In genomic region chrX:143501776-143502365, GRCm38 (mm10) we compare ENCODE assay signal across 31 mouse cellular contexts. TPM values are rescaled to one million over a fixed set of nuclear protein-coding genes. Genes with fewer than 3 reads are reported as not detected.
A peak's percentile ranks its signal among the peaks of the same experiment; 100 is the strongest.
DNase-seq lines count a peak whose midpoint lies in the region; ATAC-seq and TF ChIP-seq lines count a peak whose summit lies in the region.
"Had no signal": no experiment of that assay in that cellular context is flagged by ENCODE, and none has a peak within 500 bp of the region (broad histone marks: within the 10 kb centered on the region; RNA-seq: fewer than 3 reads in every experiment).

No protein-coding gene starts in this region.

- H3K27ac ChIP-seq in embryonic facial prominence, embryonic 13.5 days, result peak overlapping the region; percentile 57; the same call in 1 of the 2 replicates
- no peak overlapping the region for H3K27ac ChIP-seq in embryonic facial prominence, embryonic 10.5 days (replicated peaks)
- H3K27ac ChIP-seq in liver, adult 2 months (replicated peaks; ENCODE audit: insufficient read depth, low read depth, low read length), result no peak overlapping the region
- H3K27ac ChIP-seq in liver, postnatal 0 days (ENCODE audit: low read depth), result no peak overlapping the region
- peak overlapping the region; percentile 88 for H3K27ac ChIP-seq in embryonic fibroblast, embryonic 13.5 days (ENCODE audit: insufficient read depth, low read length)
- H3K27ac ChIP-seq: forebrain, embryonic 13.5 days; gastrocnemius, adult 2 months; hindbrain, embryonic 10.5 days; intestine, embryonic 15.5 days; layer of hippocampus, adult 2 months; limb, embryonic 12.5 days; liver, embryonic 12.5 days; lung, embryonic 15.5 days; midbrain, embryonic 13.5 days; neural tube, embryonic 12.5 days had no signal

- no peak overlapping the region for H3ac ChIP-seq in C2C12 (ENCODE audit: control insufficient read depth, insufficient read length, low read depth)

- peaks cover 12% of the 10 kb centered on the region; the same call in 1 of the 2 replicates for H3K27me3 ChIP-seq in embryonic facial prominence, embryonic 13.5 days
- peaks cover 66% of the 10 kb centered on the region for H3K27me3 ChIP-seq in embryonic facial prominence, embryonic 10.5 days (replicated peaks; ENCODE audit: low read depth, poor library complexity, severe bottlenecking)
- no peaks in the 10 kb centered on the region for H3K27me3 ChIP-seq in liver, adult 2 months (ENCODE audit: control insufficient read depth, insufficient read depth, low read length)
- no peaks in the 10 kb centered on the region for H3K27me3 ChIP-seq in liver, postnatal 0 days (ENCODE audit: insufficient read depth, low read length)
- H3K27me3 ChIP-seq in C2C12 (ENCODE audit: control insufficient read depth, insufficient read depth, insufficient read length), result no peaks in the 10 kb centered on the region
- H3K27me3 ChIP-seq: forebrain, embryonic 13.5 days; intestine, embryonic 15.5 days; liver, embryonic 12.5 days; neural tube, embryonic 12.5 days had no signal

- DNase-seq in embryonic facial prominence, embryonic 10.5 days (ENCODE audit: low spot score), result no peak
- peak; percentile 21 for DNase-seq in liver, adult 2 months (ENCODE audit: extremely low read depth, low read depth, low spot score)
- DNase-seq in liver, postnatal 0 days, result no peak
- DNase-seq in left cerebral cortex, adult 8-10 months (ENCODE audit: low spot score in 2 of 2), result no peak
- no peak for DNase-seq in spleen, postnatal 10 days (ENCODE audit: low spot score in 2 of 2)
- DNase-seq: adrenal gland, postnatal 10 days; cerebellum, adult 8-10 months; cerebellum, postnatal 36 days; gastrocnemius, adult 2 months; kidney, adult 8-10 months; kidney, postnatal 25 days; retina, postnatal 1 day; thymus, postnatal 14 days had no signal

- 55% methylated on average over 5 of the region's 5 CpGs for WGBS in embryonic facial prominence, embryonic 13.5 days
- 72% methylated on average over 5 of the region's 5 CpGs for WGBS in embryonic facial prominence, embryonic 10.5 days
- 21% methylated on average over 5 of the region's 5 CpGs for WGBS in liver, adult 2 months
- WGBS in liver, postnatal 0 days (ENCODE audit: insufficient replicate concordance), result 68% methylated on average over 5 of the region's 5 CpGs

- no peak for ATAC-seq in embryonic facial prominence, embryonic 13.5 days (ENCODE audit: insufficient number of reproducible peaks, insufficient read depth, low FRiP score, low TSS enrichment, low read depth)
- ATAC-seq in liver, postnatal 0 days, result no peak
- ATAC-seq: activated CD4-positive, CD25-positive, alpha-beta regulatory T cell, adult 4 months; forebrain, embryonic 13.5 days; hindbrain, embryonic 16.5 days; intestine, embryonic 15.5 days; liver, embryonic 12.5 days; midbrain, embryonic 13.5 days had no signal

- no peaks in the 10 kb centered on the region for H3K9me3 ChIP-seq in embryonic facial prominence, embryonic 13.5 days
- H3K9me3 ChIP-seq in embryonic facial prominence, embryonic 10.5 days, result no peaks in the 10 kb centered on the region
- H3K9me3 ChIP-seq in liver, postnatal 0 days (ENCODE audit: low read length), result no peaks in the 10 kb centered on the region
- H3K9me3 ChIP-seq: forebrain, embryonic 13.5 days; G1E; hindbrain, embryonic 10.5 days; intestine, embryonic 15.5 days; limb, embryonic 12.5 days; liver, embryonic 12.5 days; lung, embryonic 15.5 days; megakaryocyte, embryonic 14.5 days; midbrain, embryonic 13.5 days; neural tube, embryonic 12.5 days had no signal

- TF ChIP-seq POLR2A in liver, adult 2 months (IDR thresholded peaks at IDR 0.05; ENCODE audit: extremely low read depth, insufficient read depth, low read length), result no peak
- no peak for TF ChIP-seq POLR2A in embryonic fibroblast, embryonic 13.5 days (IDR thresholded peaks at IDR 0.05; ENCODE audit: low read depth, low read length)

- H3K9ac ChIP-seq in embryonic facial prominence, embryonic 13.5 days, result no peak overlapping the region
- no peak overlapping the region for H3K9ac ChIP-seq in liver, adult 2 months (ENCODE audit: low read depth, low read length)
- H3K9ac ChIP-seq in liver, postnatal 0 days (replicated peaks), result no peak overlapping the region
- H3K9ac ChIP-seq: forebrain, embryonic 13.5 days; intestine, embryonic 15.5 days; limb, embryonic 12.5 days; liver, embryonic 12.5 days; lung, embryonic 15.5 days; midbrain, embryonic 13.5 days; neural tube, embryonic 12.5 days had no signal

- H3K79me2 ChIP-seq in liver, adult 2 months (ENCODE audit: control insufficient read depth, insufficient read depth, low read length), result no peaks in the 10 kb centered on the region
- no peaks in the 10 kb centered on the region for H3K79me2 ChIP-seq in C2C12 (ENCODE audit: control insufficient read depth, insufficient read depth)

- H3K4me1 ChIP-seq in embryonic facial prominence, embryonic 13.5 days, result no peaks in the 10 kb centered on the region
- no peaks in the 10 kb centered on the region for H3K4me1 ChIP-seq in embryonic facial prominence, embryonic 10.5 days
- no peaks in the 10 kb centered on the region for H3K4me1 ChIP-seq in liver, adult 2 months (ENCODE audit: control insufficient read depth, insufficient read depth, low read length)
- H3K4me1 ChIP-seq in liver, postnatal 0 days (ENCODE audit: insufficient read depth), result no peaks in the 10 kb centered on the region
- peaks cover 5% of the 10 kb centered on the region for H3K4me1 ChIP-seq in embryonic fibroblast, embryonic 13.5 days (ENCODE audit: control insufficient read depth, insufficient read depth, low read length)
- H3K4me1 ChIP-seq: forebrain, embryonic 13.5 days; hindbrain, embryonic 10.5 days; intestine, embryonic 15.5 days; limb, embryonic 12.5 days; liver, embryonic 12.5 days; lung, embryonic 15.5 days; megakaryocyte, embryonic 14.5 days; midbrain, embryonic 13.5 days; neural tube, embryonic 12.5 days had no signal

- TF ChIP-seq EP300 in liver, postnatal 0 days (IDR thresholded peaks at IDR 0.05; ENCODE audit: low read depth), result no peak

- no peak overlapping the region for H3K4me2 ChIP-seq in embryonic facial prominence, embryonic 13.5 days
- no peak overlapping the region for H3K4me2 ChIP-seq in liver, postnatal 0 days (ENCODE audit: low read depth, low read length)
- H3K4me2 ChIP-seq: forebrain, embryonic 13.5 days; heart, embryonic 11.5 days; intestine, embryonic 15.5 days; limb, embryonic 12.5 days; liver, embryonic 12.5 days; lung, embryonic 15.5 days; midbrain, embryonic 13.5 days; neural tube, embryonic 12.5 days had no signal

- H3K36me3 ChIP-seq in embryonic facial prominence, embryonic 13.5 days, result no peaks in the 10 kb centered on the region
- H3K36me3 ChIP-seq in embryonic facial prominence, embryonic 10.5 days (replicated peaks), result no peaks in the 10 kb centered on the region
- no peaks in the 10 kb centered on the region for H3K36me3 ChIP-seq in liver, adult 2 months (ENCODE audit: control insufficient read depth, insufficient read depth, low read length)
- no peaks in the 10 kb centered on the region for H3K36me3 ChIP-seq in liver, postnatal 0 days (replicated peaks; ENCODE audit: insufficient read depth, low read length)
- H3K36me3 ChIP-seq in C2C12 (ENCODE audit: control insufficient read depth, insufficient read depth), result no peaks in the 10 kb centered on the region
- H3K36me3 ChIP-seq: G1E; hindbrain, embryonic 10.5 days; intestine, embryonic 15.5 days; limb, embryonic 12.5 days; liver, embryonic 12.5 days; lung, embryonic 15.5 days; midbrain, embryonic 13.5 days; neural tube, embryonic 12.5 days had no signal

- H3K4me3 ChIP-seq in embryonic facial prominence, embryonic 13.5 days, result no peak overlapping the region
- no peak overlapping the region for H3K4me3 ChIP-seq in embryonic facial prominence, embryonic 10.5 days
- no peak overlapping the region for H3K4me3 ChIP-seq in liver, adult 2 months (ENCODE audit: insufficient read depth, low read depth, low read length)
- no peak overlapping the region for H3K4me3 ChIP-seq in liver, postnatal 0 days (ENCODE audit: low read depth, low read length)
- H3K4me3 ChIP-seq in C2C12 (ENCODE audit: insufficient read depth, poor library complexity, severe bottlenecking), result no peak overlapping the region
- H3K4me3 ChIP-seq in embryonic fibroblast, embryonic 13.5 days (ENCODE audit: insufficient read depth, low read length), result no peak overlapping the region
- H3K4me3 ChIP-seq: erythroblast, embryonic 14.5 days; forebrain, embryonic 13.5 days; gastrocnemius, adult 2 months; hindbrain, embryonic 10.5 days; intestine, embryonic 15.5 days; layer of hippocampus, adult 2 months; limb, embryonic 12.5 days; liver, embryonic 12.5 days; lung, embryonic 15.5 days; megakaryocyte, embryonic 14.5 days; midbrain, embryonic 13.5 days; neural tube, embryonic 12.5 days had no signal

- H3K79me3 ChIP-seq in C2C12 (ENCODE audit: low read depth), result no peaks in the 10 kb centered on the region

- TF ChIP-seq CTCF in liver, adult 2 months (IDR thresholded peaks at IDR 0.05; ENCODE audit: low read depth, low read length), result no peak
- TF ChIP-seq CTCF in liver, postnatal 0 days (IDR thresholded peaks at IDR 0.05; ENCODE audit: low read depth), result no peak
- TF ChIP-seq CTCF in C2C12 (IDR thresholded peaks at IDR 0.05; ENCODE audit: control insufficient read depth, insufficient read depth, insufficient read length), result no peak
- no peak for TF ChIP-seq CTCF in embryonic fibroblast, embryonic 13.5 days (IDR thresholded peaks at IDR 0.05; ENCODE audit: borderline replicate concordance, insufficient read depth, low read length)

TF ChIP-seq in C2C12, 6 proteins besides CTCF, POLR2A, EP300 and RAD21:
- TF ChIP-seq USF1 (IDR thresholded peaks at IDR 0.05; ENCODE audit: low read depth) (peak; percentile 79), MAX (IDR thresholded peaks at IDR 0.05) (no peak)
TF ChIP-seq in C2C12: peak in this region for 1.

RNA-seq across cellular contexts. Expression of gene Pak3, which starts 16.5 kb away (rescaled TPM):
- 17.9 and 18.4 TPM in 2 replicates for polyA plus RNA-seq in embryonic facial prominence, embryonic 13.5 days (2015; fragmentation: Nextera tagmentation; extraction: Ambion mirVana)
- polyA plus RNA-seq in embryonic facial prominence, embryonic 10.5 days (2016; fragmentation: Nextera tagmentation; extraction: Ambion mirVana), result 17.4 and 17.6 TPM in 2 replicates
- under 0.01 and 0.34 TPM in 2 replicates for total RNA-seq in liver, adult 2 months (2014; rRNA removed)
- polyA plus RNA-seq in liver, adult 2 months (2012; rRNA removed), result not detected in 2 replicates
- 0.04 and 0.06 TPM in 2 replicates for polyA plus RNA-seq in liver, postnatal 0 days (2015; fragmentation: Nextera tagmentation; extraction: Ambion mirVana)
- 1.0 TPM for polyA plus RNA-seq in C2C12 (2012; fragmentation: generic; extraction: Trizol)
- polyA plus RNA-seq in embryonic fibroblast, embryonic 13.5 days (2011; ENCODE audit: insufficient read length, low read depth, missing spikeins), result 24.8 and 31.2 TPM in 2 replicates
- 100 to 1,000 TPM; 118 to 130 (median 126) TPM for total RNA-seq in left cerebral cortex, adult 8-10 months (2022)
- polyA plus RNA-seq: activated CD4-positive, CD25-positive, alpha-beta regulatory T cell, adult 4 months; erythroblast, embryonic 14.5 days; G1E had no signal

Comparison
In these comparisons a context has a peak if more than half of its experiments do, and no peak if none do; other contexts are left out.
1. H3K27ac ChIP-seq: peak in embryonic facial prominence, embryonic 13.5 days (single experiment) and embryonic fibroblast, embryonic 13.5 days (single experiment); none in embryonic facial prominence, embryonic 10.5 days (single experiment), liver, adult 2 months (single experiment) and liver, postnatal 0 days (single experiment).